Mouse (Mus musculus): ENCODE measurements around the gene Slc9a7. TPM values are rescaled to one million over a fixed set of nuclear protein-coding genes. Genes with fewer than 3 reads are reported as not detected.

The Slc9a7 gene
- total and polyA plus RNA-seq, 3 experiments = 2.1 to 4.8 (median 3.8) TPM

GRCm38 (mm10) chrX:20271980-20272379 is 19.6 kb downstream of the Slc9a7 start:
- no peak for TF ChIP-seq POLR2A (IDR thresholded peaks at IDR 0.05; ENCODE audit: insufficient read depth, low read depth, low read length)
- no peak for TF ChIP-seq EP300 (IDR thresholded peaks at IDR 0.05; ENCODE audit: insufficient read depth, low read depth, low read length)
- TF ChIP-seq CTCF (IDR thresholded peaks at IDR 0.05) = no peak
- intact Hi-C loops (cut with DNase I) = no loop called here

GRCm38 (mm10) chrX:20269980-20270379 is 21.6 kb downstream of the Slc9a7 start:
- TF ChIP-seq EP300 (IDR thresholded peaks at IDR 0.05; ENCODE audit: insufficient read depth, low read depth, low read length) (no peak), CTCF (IDR thresholded peaks at IDR 0.05) (no peak), POLR2A (IDR thresholded peaks at IDR 0.05; ENCODE audit: insufficient read depth, low read depth, low read length) (no peak)
- Histone ChIP-seq H3K79me2 (replicated peaks; ENCODE audit: control insufficient read depth, insufficient read depth, low read length) (no peaks in the 10 kb centered on the region), H3K9ac (ENCODE audit: low read depth, low read length) (no peak overlapping the region), H3K27me3 (ENCODE audit: control insufficient read depth, insufficient read depth, low read length) (no peaks in the 10 kb centered on the region), H3K36me3 (ENCODE audit: control insufficient read depth, insufficient read depth, low read length) (no peaks in the 10 kb centered on the region), H3K4me1 (ENCODE audit: control insufficient read depth, insufficient read depth, low read length) (no peaks in the 10 kb centered on the region), H3K4me3 (no peak overlapping the region), H3K27ac (no peak overlapping the region)
- intact Hi-C loops (cut with DNase I) = loop anchor here (2.0 kb wide), 1 partner anchor 19 kb away; no protein-coding TSS in a partner anchor
- no peak for DNase-seq
- 63% methylated on average over 3 of the region's 3 CpGs for WGBS

More at GRCm38 (mm10) chrX:20271980-20272379, 19.6 kb downstream of the Slc9a7 start:
- H3K27ac ChIP-seq = no peak overlapping the region
- no peak overlapping the region for H3K4me3 ChIP-seq
- H3K79me2 ChIP-seq (replicated peaks; ENCODE audit: control insufficient read depth, insufficient read depth, low read length) = no peaks in the 10 kb centered on the region
- no peak for DNase-seq
- no peaks in the 10 kb centered on the region for H3K27me3 ChIP-seq (ENCODE audit: control insufficient read depth, insufficient read depth, low read length)
- no peaks in the 10 kb centered on the region for H3K36me3 ChIP-seq (ENCODE audit: control insufficient read depth, insufficient read depth, low read length)
- WGBS = 52% methylated on average over 1 of the region's 1 CpGs
- H3K4me1 ChIP-seq (ENCODE audit: control insufficient read depth, insufficient read depth, low read length) = no peaks in the 10 kb centered on the region
- H3K9ac ChIP-seq (ENCODE audit: low read depth, low read length) = no peak overlapping the region

- no peaks in the 10 kb centered on the region for H3K4me1 ChIP-seq (ENCODE audit: control insufficient read depth, insufficient read depth, low read length)
- 76% methylated on average over 2 of the region's 2 CpGs for WGBS
- DNase-seq = no peak
- intact Hi-C loops (cut with DNase I) = no loop called here
- no peaks in the 10 kb centered on the region for H3K27me3 ChIP-seq (ENCODE audit: control insufficient read depth, insufficient read depth, low read length)
- no peak overlapping the region for H3K4me3 ChIP-seq
- H3K27ac ChIP-seq = no peak overlapping the region
- no peak for TF ChIP-seq EP300 (IDR thresholded peaks at IDR 0.05; ENCODE audit: insufficient read depth, low read depth, low read length)
- H3K79me2 ChIP-seq (replicated peaks; ENCODE audit: control insufficient read depth, insufficient read depth, low read length) = no peaks in the 10 kb centered on the region
- H3K36me3 ChIP-seq (ENCODE audit: control insufficient read depth, insufficient read depth, low read length) = no peaks in the 10 kb centered on the region
- H3K9ac ChIP-seq (ENCODE audit: low read depth, low read length) = no peak overlapping the region
Measured at GRCm38 (mm10) chrX:20264370-20264769, 27.2 kb downstream of the Slc9a7 start.

GRCm38 (mm10) chrX:20228102-20228501 is 63.5 kb downstream of the Slc9a7 start:
- DNase-seq = no peak
- H3K4me1 ChIP-seq (ENCODE audit: control insufficient read depth, insufficient read depth, low read length) = no peaks in the 10 kb centered on the region
- no peaks in the 10 kb centered on the region for H3K79me2 ChIP-seq (replicated peaks; ENCODE audit: control insufficient read depth, insufficient read depth, low read length)
- no peaks in the 10 kb centered on the region for H3K27me3 ChIP-seq (ENCODE audit: control insufficient read depth, insufficient read depth, low read length)
- intact Hi-C loops (cut with DNase I) = loop anchor here (10.0 kb wide), 1 partner anchor 63 kb away; no protein-coding TSS in a partner anchor
- no peak overlapping the region for H3K27ac ChIP-seq
- no peak for TF ChIP-seq CTCF (IDR thresholded peaks at IDR 0.05)
- no peak for TF ChIP-seq POLR2A (IDR thresholded peaks at IDR 0.05; ENCODE audit: insufficient read depth, low read depth, low read length)
- no peak for TF ChIP-seq EP300 (IDR thresholded peaks at IDR 0.05; ENCODE audit: insufficient read depth, low read depth, low read length)
- H3K4me3 ChIP-seq = no peak overlapping the region
- H3K36me3 ChIP-seq (ENCODE audit: control insufficient read depth, insufficient read depth, low read length) = no peaks in the 10 kb centered on the region
- H3K9ac ChIP-seq (ENCODE audit: low read depth, low read length) = no peak overlapping the region

- no peak for DNase-seq
- WGBS = 84% methylated on average over 2 of the region's 2 CpGs
- H3K79me2 ChIP-seq (replicated peaks; ENCODE audit: control insufficient read depth, insufficient read depth, low read length) = no peaks in the 10 kb centered on the region
- H3K4me1 ChIP-seq (ENCODE audit: control insufficient read depth, insufficient read depth, low read length) = no peaks in the 10 kb centered on the region
- no peak overlapping the region for H3K4me3 ChIP-seq
- no peaks in the 10 kb centered on the region for H3K27me3 ChIP-seq (ENCODE audit: control insufficient read depth, insufficient read depth, low read length)
- intact Hi-C loops (cut with DNase I) = loop anchor here (10.0 kb wide), 1 partner anchor 57 kb away; no protein-coding TSS in a partner anchor
- H3K9ac ChIP-seq (ENCODE audit: low read depth, low read length) = no peak overlapping the region
- H3K27ac ChIP-seq = no peak overlapping the region
- TF ChIP-seq CTCF (IDR thresholded peaks at IDR 0.05) (no peak), EP300 (IDR thresholded peaks at IDR 0.05; ENCODE audit: insufficient read depth, low read depth, low read length) (no peak), POLR2A (IDR thresholded peaks at IDR 0.05; ENCODE audit: insufficient read depth, low read depth, low read length) (no peak)
- no peaks in the 10 kb centered on the region for H3K36me3 ChIP-seq (ENCODE audit: control insufficient read depth, insufficient read depth, low read length)
Measured at GRCm38 (mm10) chrX:20221486-20221885, 70.1 kb downstream of the Slc9a7 start.

- Histone ChIP-seq H3K27ac (no peak overlapping the region), H3K4me3 (no peak overlapping the region), H3K79me2 (replicated peaks; ENCODE audit: control insufficient read depth, insufficient read depth, low read length) (no peaks in the 10 kb centered on the region), H3K9ac (ENCODE audit: low read depth, low read length) (no peak overlapping the region), H3K27me3 (ENCODE audit: control insufficient read depth, insufficient read depth, low read length) (no peaks in the 10 kb centered on the region), H3K36me3 (ENCODE audit: control insufficient read depth, insufficient read depth, low read length) (no peaks in the 10 kb centered on the region), H3K4me1 (ENCODE audit: control insufficient read depth, insufficient read depth, low read length) (no peaks in the 10 kb centered on the region)
- 61% methylated on average over 3 of the region's 3 CpGs for WGBS
- DNase-seq = no peak
- no peak for TF ChIP-seq POLR2A (IDR thresholded peaks at IDR 0.05; ENCODE audit: insufficient read depth, low read depth, low read length)
- no peak for TF ChIP-seq CTCF (IDR thresholded peaks at IDR 0.05)
- TF ChIP-seq EP300 (IDR thresholded peaks at IDR 0.05; ENCODE audit: insufficient read depth, low read depth, low read length) = no peak
- intact Hi-C loops (cut with DNase I) = no loop called here
Measured at GRCm38 (mm10) chrX:20185616-20186015, 106.0 kb downstream of the Slc9a7 start.

Data from heart, adult 2 months (tissue).